Comparison of ENCODE assay signal across 18 mouse cellular contexts in the genomic region with DNA sequence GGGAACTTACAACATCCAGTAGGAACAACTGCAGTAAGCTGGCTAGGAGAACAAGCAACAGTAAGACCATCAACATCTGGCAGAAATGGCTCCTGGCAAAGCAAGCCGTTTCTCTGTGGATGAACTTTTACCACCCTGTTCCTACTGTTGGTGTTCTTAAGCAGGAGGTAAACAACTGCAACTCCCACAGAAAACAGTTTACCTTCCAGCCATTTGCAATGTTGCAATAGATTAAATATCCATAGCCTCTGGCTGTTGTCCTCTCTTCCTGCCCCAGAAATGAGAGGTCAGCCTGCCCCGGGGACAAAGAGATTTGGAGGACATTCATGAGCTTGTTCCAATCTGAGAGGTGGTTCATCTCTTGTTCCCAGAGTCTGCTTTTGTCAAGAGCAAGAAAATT.
"Had no signal": no experiment of that assay in that cellular context is flagged by ENCODE, and none has a peak within 500 bp of the region (broad histone marks: within the 10 kb centered on the region; RNA-seq: fewer than 3 reads in every experiment).

No protein-coding gene starts in this region.

- H3K36me3 ChIP-seq: lung, embryonic 15.5 days; midbrain, embryonic 13.5 days; midbrain, embryonic 15.5 days; neural tube, embryonic 12.5 days; stomach, embryonic 15.5 days had no signal

- H3K4me3 ChIP-seq: lung, embryonic 15.5 days; megakaryocyte, embryonic 14.5 days; midbrain, embryonic 13.5 days; midbrain, embryonic 15.5 days; neural tube, embryonic 12.5 days; stomach, embryonic 15.5 days had no signal

- H3K27me3 ChIP-seq: lung, embryonic 15.5 days; megakaryocyte, embryonic 14.5 days; midbrain, embryonic 13.5 days; midbrain, embryonic 15.5 days; neural tube, embryonic 12.5 days; stomach, embryonic 15.5 days had no signal

- H3K9me3 ChIP-seq: lung, embryonic 15.5 days; midbrain, embryonic 13.5 days; midbrain, embryonic 15.5 days; neural tube, embryonic 12.5 days; stomach, embryonic 15.5 days had no signal

- H3K4me2 ChIP-seq: lung, embryonic 15.5 days; midbrain, embryonic 11.5 days; midbrain, embryonic 13.5 days; midbrain, embryonic 15.5 days; neural tube, embryonic 12.5 days; stomach, embryonic 15.5 days had no signal

- H3K27ac ChIP-seq: liver, embryonic 14.5 days; lung, embryonic 15.5 days; macrophage; midbrain, embryonic 13.5 days; midbrain, embryonic 15.5 days; neural tube, embryonic 12.5 days; stomach, embryonic 15.5 days; stomach, postnatal 0 days had no signal

- H3K4me1 ChIP-seq: lung, embryonic 15.5 days; neural tube, embryonic 12.5 days; stomach, embryonic 15.5 days had no signal

- DNase-seq: lung, adult 2 months; lung, postnatal 14 days; lung, postnatal 36 days; right cerebral cortex, postnatal 14 days; thymus, adult 2 months; thymus, postnatal 25 days; thymus, postnatal 4 days had no signal

- ATAC-seq: lung, postnatal 0 days; midbrain, embryonic 13.5 days; midbrain, embryonic 15.5 days had no signal

- H3K9ac ChIP-seq: liver, embryonic 14.5 days; lung, embryonic 15.5 days; midbrain, embryonic 13.5 days; midbrain, embryonic 15.5 days; neural tube, embryonic 12.5 days; stomach, embryonic 15.5 days had no signal
